Mouse (Mus musculus) liver, embryonic 12.5 days (tissue): Measurements from ENCODE around the gene Duoxa2. TPM values are rescaled to one million over a fixed set of nuclear protein-coding genes. Genes with fewer than 3 reads are reported as not detected.

Experiments
- ATAC-seq: fragments of 200-750 bp; cut with Nextera tagmentation; 2 replicates; pipeline ENCODE4 v1.8.0; 2017; ENCODE audit warnings: moderate number of reproducible peaks, mild to moderate bottlenecking, moderate library complexity
- H3K27ac ChIP-seq: fragments of 300-500 bp; sonication (generic); 2 replicates; pipeline ENCODE4 v1.5.1; 2016; ENCODE audit warnings: mild to moderate bottlenecking
- H3K27me3 ChIP-seq: fragments of 300-500 bp; sonication (generic); replicated peaks from 2 replicates; pipeline ENCODE4 v1.6.1; 2016; ENCODE audit warnings: mild to moderate bottlenecking, moderate library complexity
- H3K36me3 ChIP-seq: fragments of 300-500 bp; sonication (generic); 2 replicates; pipeline ENCODE4 v1.6.1; 2016; ENCODE audit warnings: mild to moderate bottlenecking, moderate library complexity
- H3K4me1 ChIP-seq: fragments of 300-500 bp; sonication (generic); 2 replicates; pipeline ENCODE4 v1.6.1; 2016
- H3K4me2 ChIP-seq: fragments of 300-500 bp; sonication (generic); 2 replicates; pipeline ENCODE4 v1.6.1; 2016; ENCODE audit warnings: mild to moderate bottlenecking, moderate library complexity
- H3K4me3 ChIP-seq: fragments of 300-500 bp; sonication (generic); 2 replicates; pipeline ENCODE4 v1.5.1; 2016; ENCODE audit warnings: mild to moderate bottlenecking, moderate library complexity
- H3K9ac ChIP-seq: fragments of 300-500 bp; sonication (generic); 2 replicates; pipeline ENCODE4 v1.6.1; 2016; ENCODE audit warnings: mild to moderate bottlenecking, moderate library complexity
- H3K9me3 ChIP-seq: fragments of 300-500 bp; sonication (generic); replicated peaks from 2 replicates; pipeline ENCODE4 v1.6.1; 2016; ENCODE audit warnings: mild to moderate bottlenecking, moderate library complexity
- WGBS: fragments of 180-500 bp; shearing (Covaris S2); methylation state at CpG from one replicate; pipeline ENCODE4 v1.1.7; 2016; ENCODE audit not compliant: insufficient replicate concordance; 5-methylcytosine and 5-hydroxymethylcytosine counted together
- polyA plus RNA-seq: library from polyadenylated mRNA; unstranded; fragments of >200 nt; fragmentation: Nextera tagmentation; extraction: Ambion mirVana; gene quantifications from 2 replicates; pipeline ENCODE4 v1.2.1, GENCODE M21; 2016

The Duoxa2 gene
- not detected in 2 replicates for polyA plus RNA-seq

- no peak within 1 kb of the TSS for H3K9ac ChIP-seq
- no peak for ATAC-seq
- no peaks in the 10 kb centered on the region for H3K9me3 ChIP-seq
- peaks cover 9% of the 10 kb centered on the region for H3K4me1 ChIP-seq
- H3K27me3 ChIP-seq, result peaks cover 100% of the 10 kb centered on the region
- peak within 1 kb of the TSS; percentile 42 for H3K4me2 ChIP-seq
- H3K36me3 ChIP-seq, result no peaks in the 10 kb centered on the region
- H3K27ac ChIP-seq, result no peak within 1 kb of the TSS
- WGBS, result 2% methylated on average over 43 of the region's 43 CpGs
- peak within 1 kb of the TSS; percentile 22 for H3K4me3 ChIP-seq
These were observed at the start of gene Duoxa2 for GRCm38 (mm10) chr2:122298596-122299490. Gene Duoxa2 (plus strand): TSS chr2:122298900.

GRCm38 (mm10) chr2:122255997-122256396 lies 42.7 kb upstream of the Duoxa2 start:
- ATAC-seq, result no peak
- Histone ChIP-seq H3K4me1 (no peaks in the 10 kb centered on the region), H3K4me3 (no peak overlapping the region), H3K9ac (no peak overlapping the region), H3K27me3 (no peaks in the 10 kb centered on the region), H3K4me2 (no peak overlapping the region), H3K9me3 (no peaks in the 10 kb centered on the region), H3K27ac (no peak overlapping the region), H3K36me3 (peaks cover 89% of the 10 kb centered on the region)
- 87% methylated on average over 5 of the region's 5 CpGs for WGBS

GRCm38 (mm10) chr2:122260729-122261128 lies 38.0 kb upstream of the Duoxa2 start:
- no peak for ATAC-seq
- H3K4me2 ChIP-seq, result no peak overlapping the region
- H3K9ac ChIP-seq, result no peak overlapping the region
- no peaks in the 10 kb centered on the region for H3K9me3 ChIP-seq
- no peaks in the 10 kb centered on the region for H3K4me1 ChIP-seq
- H3K27ac ChIP-seq, result no peak overlapping the region
- H3K27me3 ChIP-seq, result no peaks in the 10 kb centered on the region
- WGBS, result 77% methylated on average over 5 of the region's 5 CpGs
- H3K36me3 ChIP-seq, result peaks cover 97% of the 10 kb centered on the region
- H3K4me3 ChIP-seq, result no peak overlapping the region

GRCm38 (mm10) chr2:122264690-122265089 lies 34.0 kb upstream of the Duoxa2 start:
- no peaks in the 10 kb centered on the region for H3K27me3 ChIP-seq
- H3K9me3 ChIP-seq, result no peaks in the 10 kb centered on the region
- H3K4me1 ChIP-seq, result no peaks in the 10 kb centered on the region
- H3K27ac ChIP-seq, result no peak overlapping the region
- 90% methylated on average over 3 of the region's 3 CpGs for WGBS
- H3K36me3 ChIP-seq, result peaks cover 57% of the 10 kb centered on the region
- no peak overlapping the region for H3K9ac ChIP-seq
- H3K4me2 ChIP-seq, result no peak overlapping the region
- no peak for ATAC-seq
- H3K4me3 ChIP-seq, result no peak overlapping the region

- H3K27me3 ChIP-seq, result no peaks in the 10 kb centered on the region
- H3K36me3 ChIP-seq, result peaks cover 38% of the 10 kb centered on the region
- no peak overlapping the region for H3K9ac ChIP-seq
- H3K9me3 ChIP-seq, result no peaks in the 10 kb centered on the region
- H3K4me1 ChIP-seq, result peaks cover 6% of the 10 kb centered on the region; the same call in 1 of the 2 replicates
- WGBS, result 78% methylated on average over 7 of the region's 7 CpGs
- ATAC-seq, result peak; percentile 38
- H3K4me3 ChIP-seq, result no peak overlapping the region
- H3K4me2 ChIP-seq, result no peak overlapping the region
- no peak overlapping the region for H3K27ac ChIP-seq
These were observed 32.1 kb upstream of the Duoxa2 start for GRCm38 (mm10) chr2:122266407-122267193.

- no peak overlapping the region for H3K4me2 ChIP-seq
- no peak for ATAC-seq
- H3K27ac ChIP-seq, result no peak overlapping the region
- WGBS, result 66% methylated on average over 3 of the region's 3 CpGs
- no peaks in the 10 kb centered on the region for H3K36me3 ChIP-seq
- no peak overlapping the region for H3K9ac ChIP-seq
- H3K4me3 ChIP-seq, result no peak overlapping the region
- no peaks in the 10 kb centered on the region for H3K9me3 ChIP-seq
- no peaks in the 10 kb centered on the region for H3K4me1 ChIP-seq
- H3K27me3 ChIP-seq, result peaks cover 9% of the 10 kb centered on the region; the same call in 1 of the 2 replicates
These were observed 19.9 kb upstream of the Duoxa2 start for GRCm38 (mm10) chr2:122278769-122279168.

- Histone ChIP-seq H3K9ac (no peak overlapping the region), H3K4me2 (no peak overlapping the region), H3K36me3 (no peaks in the 10 kb centered on the region), H3K27ac (no peak overlapping the region), H3K4me1 (no peaks in the 10 kb centered on the region), H3K4me3 (no peak overlapping the region), H3K9me3 (no peaks in the 10 kb centered on the region), H3K27me3 (peaks cover 12% of the 10 kb centered on the region; the same call in 1 of the 2 replicates)
- 69% methylated on average over 9 of the region's 9 CpGs for WGBS
- no peak for ATAC-seq
These were observed 14.6 kb upstream of the Duoxa2 start for GRCm38 (mm10) chr2:122284091-122284490.

- Histone ChIP-seq H3K9me3 (no peaks in the 10 kb centered on the region), H3K4me1 (no peaks in the 10 kb centered on the region), H3K36me3 (no peaks in the 10 kb centered on the region), H3K27me3 (peaks cover 27% of the 10 kb centered on the region), H3K27ac (no peak overlapping the region), H3K4me2 (no peak overlapping the region), H3K4me3 (no peak overlapping the region), H3K9ac (no peak overlapping the region)
- WGBS, result 55% methylated on average over 7 of the region's 7 CpGs
- ATAC-seq, result no peak
These were observed 12.6 kb upstream of the Duoxa2 start for GRCm38 (mm10) chr2:122286137-122286536.

GRCm38 (mm10) chr2:122294916-122295315 lies 3.8 kb upstream of the Duoxa2 start:
- ATAC-seq, result no peak
- WGBS, result 6% methylated on average over 7 of the region's 7 CpGs

GRCm38 (mm10) chr2:122297271-122298095 lies 1.2 kb upstream of the Duoxa2 start:
- ATAC-seq, result no peak
- 3% methylated on average over 35 of the region's 35 CpGs for WGBS

More at GRCm38 (mm10) chr2:122294916-122295315, 3.8 kb upstream of the Duoxa2 start:
- Histone ChIP-seq H3K4me3 (no peak overlapping the region), H3K9me3 (no peaks in the 10 kb centered on the region), H3K4me1 (no peaks in the 10 kb centered on the region), H3K27me3 (peaks cover 99% of the 10 kb centered on the region), H3K9ac (no peak overlapping the region), H3K4me2 (no peak overlapping the region), H3K36me3 (no peaks in the 10 kb centered on the region), H3K27ac (no peak overlapping the region)

GRCm38 (mm10) chr2:122298096-122298499 lies 602 bp upstream of the Duoxa2 start, which contains the start of gene Duox2:
Gene Duox2 (minus strand): TSS chr2:122298449.
- WGBS, result 5% methylated on average over 13 of the region's 13 CpGs
- Histone ChIP-seq H3K4me3 (peak within 1 kb of the TSS; percentile 22), H3K4me2 (peak within 1 kb of the TSS; percentile 42), H3K9me3 (no peaks in the 10 kb centered on the region), H3K27me3 (peaks cover 100% of the 10 kb centered on the region), H3K27ac (no peak within 1 kb of the TSS), H3K9ac (no peak within 1 kb of the TSS), H3K36me3 (no peaks in the 10 kb centered on the region), H3K4me1 (peaks cover 9% of the 10 kb centered on the region)
- ATAC-seq, result no peak

More at GRCm38 (mm10) chr2:122297271-122298095, 1.2 kb upstream of the Duoxa2 start:
- Histone ChIP-seq H3K4me1 (peaks cover 9% of the 10 kb centered on the region), H3K9ac (no peak overlapping the region), H3K36me3 (no peaks in the 10 kb centered on the region), H3K4me3 (no peak overlapping the region), H3K27me3 (peaks cover 100% of the 10 kb centered on the region), H3K4me2 (no peak overlapping the region; the same call in 1 of the 2 replicates), H3K27ac (no peak overlapping the region), H3K9me3 (no peaks in the 10 kb centered on the region)
